Mouse (Mus musculus) CH12.LX (cell line): ENCODE measurements at regions not wholly inside any gene's neighbourhood (a gene's known extent, or its start where the extent isn't known, plus 50 kb on each side); places are given as distances from the start of the nearest gene placed in this dataset.

Experiments
- CHD2 ChIP-seq: IDR thresholded peaks from 2 replicates; pipeline ENCODE4 v1.6.1; 2011; ENCODE audit warnings: low read length, improper control_type of control experiment
- CTCF ChIP-seq, 2 experiments: IDR thresholded peaks in 1 of 2; conservative IDR thresholded peaks in 1 of 2; 2 replicates each; pipeline ENCODE4 v1.5.1; 2011 to 2012; ENCODE audit warnings: low read depth in 2 of 2, low read length in 2 of 2, improper control_type of control experiment in 1 of 2, inconsistent platforms in 1 of 2, mild to moderate bottlenecking in 1 of 2, moderate library complexity in 1 of 2
- TBP ChIP-seq: conservative IDR thresholded peaks from 2 replicates; pipeline ENCODE4 v1.6.1; 2011; ENCODE audit warnings: low read depth, low read length, improper control_type of control experiment

DNA sequence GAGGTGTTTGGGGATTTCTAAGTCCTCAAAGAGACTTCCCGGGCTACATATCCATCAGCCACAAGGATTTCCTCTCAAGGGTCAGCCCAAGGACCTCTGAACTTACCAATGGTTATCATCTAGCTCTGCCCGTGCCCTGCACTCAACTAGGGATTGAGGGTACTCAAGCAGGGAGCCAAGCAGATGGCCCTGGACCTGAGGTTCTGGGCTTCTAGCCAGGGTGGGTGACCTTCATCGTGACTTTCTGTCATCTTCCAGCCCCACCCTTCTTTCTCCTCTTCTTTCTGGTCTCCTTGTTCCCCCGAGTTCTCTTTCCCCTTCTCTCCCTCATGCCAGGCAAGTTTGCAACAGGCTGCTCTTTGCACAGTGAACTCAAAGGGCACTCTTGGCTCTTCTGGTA, 1610.6 kb upstream of the Gulo start:
- TF ChIP-seq CTCF (conservative IDR thresholded peaks at IDR 0.05 in 1 of 2, IDR thresholded peaks at IDR 0.05 in 1 of 2; ENCODE audit: low read depth in 2 of 2, low read length in 2 of 2) (no peak), CHD2 (no peak), TBP (no peak)
